8 mouse cellular contexts compared by ENCODE assay signal in genomic region chr4:141444451-141445327, GRCm38 (mm10). TPM values are rescaled to one million over a fixed set of nuclear protein-coding genes. Genes with fewer than 3 reads are reported as not detected.
DNase-seq lines count a peak whose midpoint lies in the region; ATAC-seq and TF ChIP-seq lines count a peak whose summit lies in the region.

Gene Zbtb17 (plus strand): TSS chr4:141444654.

- peak; percentile 80 for TF ChIP-seq POLR2A in heart, adult 2 months (IDR thresholded peaks at IDR 0.05; ENCODE audit: insufficient read depth, low read depth, low read length)
- TF ChIP-seq POLR2A in kidney, adult 2 months (IDR thresholded peaks at IDR 0.05; ENCODE audit: low read depth, low read length) = peak; percentile 58

- peak within 1 kb of the TSS; percentile 83 for H3K27ac ChIP-seq in embryonic facial prominence, embryonic 13.5 days
- H3K27ac ChIP-seq in heart, adult 2 months = peak within 1 kb of the TSS; percentile 92
- peak within 1 kb of the TSS; percentile 69; the same call in 1 of the 2 replicates for H3K27ac ChIP-seq in kidney, adult 2 months (ENCODE audit: insufficient read depth, low read depth, low read length)
- H3K27ac ChIP-seq in limb, embryonic 13.5 days = peak within 1 kb of the TSS; percentile 69; the same call in 1 of the 2 replicates
- peak within 1 kb of the TSS; percentile 87 for H3K27ac ChIP-seq in midbrain, embryonic 15.5 days

- H3K4me3 ChIP-seq in embryonic facial prominence, embryonic 13.5 days = peak within 1 kb of the TSS; percentile 98
- peak within 1 kb of the TSS; percentile 58 for H3K4me3 ChIP-seq in heart, adult 2 months
- H3K4me3 ChIP-seq in kidney, adult 2 months (ENCODE audit: insufficient read depth, low read depth, low read length) = peak within 1 kb of the TSS; percentile 88
- peak within 1 kb of the TSS; percentile 95 for H3K4me3 ChIP-seq in limb, embryonic 13.5 days
- peak within 1 kb of the TSS; percentile 96 for H3K4me3 ChIP-seq in midbrain, embryonic 15.5 days

- ATAC-seq in embryonic facial prominence, embryonic 13.5 days (ENCODE audit: insufficient number of reproducible peaks, insufficient read depth, low FRiP score, low TSS enrichment, low read depth) = peak; percentile 76; the same call in 1 of the 2 replicates
- ATAC-seq in limb, embryonic 13.5 days (ENCODE audit: low FRiP score, low read depth) = peak; percentile 87
- peak; percentile 95 for ATAC-seq in midbrain, embryonic 15.5 days (replicated peaks)

- no peak for TF ChIP-seq CTCF in heart, adult 2 months (IDR thresholded peaks at IDR 0.05)
- no peak for TF ChIP-seq CTCF in kidney, adult 2 months (conservative IDR thresholded peaks at IDR 0.05; ENCODE audit: insufficient read depth, insufficient read length, low read depth, low read length)

- no peaks in the 10 kb centered on the region for H3K27me3 ChIP-seq in embryonic facial prominence, embryonic 13.5 days
- no peaks in the 10 kb centered on the region for H3K27me3 ChIP-seq in heart, adult 2 months (ENCODE audit: control insufficient read depth, insufficient read depth, low read length)
- no peaks in the 10 kb centered on the region for H3K27me3 ChIP-seq in kidney, adult 2 months (replicated peaks; ENCODE audit: control insufficient read depth, insufficient read depth, low read length)
- H3K27me3 ChIP-seq in limb, embryonic 13.5 days = no peaks in the 10 kb centered on the region
- no peaks in the 10 kb centered on the region for H3K27me3 ChIP-seq in midbrain, embryonic 15.5 days (replicated peaks)

- WGBS in embryonic facial prominence, embryonic 13.5 days = under 1% methylated on average over 90 of the region's 102 CpGs
- under 1% methylated on average over 94 of the region's 102 CpGs for WGBS in heart, adult 2 months
- under 1% methylated on average over 83 of the region's 102 CpGs for WGBS in kidney, adult 2 months
- under 1% methylated on average over 85 of the region's 102 CpGs for WGBS in limb, embryonic 13.5 days
- under 1% methylated on average over 71 of the region's 102 CpGs for WGBS in midbrain, embryonic 15.5 days

- no peak for TF ChIP-seq EP300 in heart, adult 2 months (IDR thresholded peaks at IDR 0.05; ENCODE audit: insufficient read depth, low read depth, low read length)

- H3K36me3 ChIP-seq in embryonic facial prominence, embryonic 13.5 days = peaks cover 33% of the 10 kb centered on the region
- no peaks in the 10 kb centered on the region for H3K36me3 ChIP-seq in heart, adult 2 months (ENCODE audit: control insufficient read depth, insufficient read depth, low read length)
- no peaks in the 10 kb centered on the region for H3K36me3 ChIP-seq in kidney, adult 2 months (ENCODE audit: control insufficient read depth, insufficient read depth, low read length)
- peaks cover 35% of the 10 kb centered on the region for H3K36me3 ChIP-seq in limb, embryonic 13.5 days
- peaks cover 17% of the 10 kb centered on the region; the same call in 1 of the 2 replicates for H3K36me3 ChIP-seq in midbrain, embryonic 15.5 days (replicated peaks)

- peaks cover 1% of the 10 kb centered on the region; the same call in 1 of the 2 replicates for H3K79me2 ChIP-seq in heart, adult 2 months (replicated peaks; ENCODE audit: control insufficient read depth, insufficient read depth, low read length)

- H3K4me1 ChIP-seq in embryonic facial prominence, embryonic 13.5 days = peaks cover 18% of the 10 kb centered on the region
- H3K4me1 ChIP-seq in heart, adult 2 months (ENCODE audit: control insufficient read depth, insufficient read depth, low read length) = peaks cover 8% of the 10 kb centered on the region
- peaks cover 12% of the 10 kb centered on the region; the same call in 1 of the 2 replicates for H3K4me1 ChIP-seq in kidney, adult 2 months (ENCODE audit: control insufficient read depth, insufficient read depth, low read length)
- H3K4me1 ChIP-seq in limb, embryonic 13.5 days = peaks cover 18% of the 10 kb centered on the region
- peaks cover 23% of the 10 kb centered on the region for H3K4me1 ChIP-seq in midbrain, embryonic 15.5 days

- DNase-seq in 416B (ENCODE audit: low read depth) = peak; percentile 87
- peak; percentile 78 to 82 for DNase-seq in adrenal gland, postnatal 4 days (ENCODE audit: low spot score in 2 of 2)
- DNase-seq in heart, adult 2 months = peak; percentile 92 to 95
- DNase-seq in kidney, adult 2 months = peak; percentile 93
- DNase-seq in spleen, adult 18-20 months = peak; percentile 80 to 89

- intact Hi-C loops in heart, adult 2 months (cut with DNase I) = no loop called here

- H3K9ac ChIP-seq in embryonic facial prominence, embryonic 13.5 days = peak within 1 kb of the TSS; percentile 95
- H3K9ac ChIP-seq in heart, adult 2 months (ENCODE audit: low read depth, low read length) = peak within 1 kb of the TSS; percentile 98
- peak within 1 kb of the TSS; percentile 95 for H3K9ac ChIP-seq in limb, embryonic 13.5 days
- H3K9ac ChIP-seq in midbrain, embryonic 15.5 days = peak within 1 kb of the TSS; percentile 98

- no peaks in the 10 kb centered on the region for H3K9me3 ChIP-seq in embryonic facial prominence, embryonic 13.5 days
- no peaks in the 10 kb centered on the region for H3K9me3 ChIP-seq in limb, embryonic 13.5 days
- H3K9me3 ChIP-seq in midbrain, embryonic 15.5 days = no peaks in the 10 kb centered on the region

- peak within 1 kb of the TSS; percentile 90 for H3K4me2 ChIP-seq in embryonic facial prominence, embryonic 13.5 days
- H3K4me2 ChIP-seq in limb, embryonic 13.5 days (replicated peaks) = peak within 1 kb of the TSS; percentile 81
- peak within 1 kb of the TSS; percentile 90 for H3K4me2 ChIP-seq in midbrain, embryonic 15.5 days

RNA-seq across cellular contexts. Expression of gene Zbtb17, which starts in this region (rescaled TPM):
- total RNA-seq in adrenal gland, postnatal 4 days (2021) = 10 to 100 TPM; 21.6 to 24.9 TPM
- 43.4 and 43.8 TPM in 2 replicates for polyA plus RNA-seq in embryonic facial prominence, embryonic 13.5 days (2015; fragmentation: Nextera tagmentation; extraction: Ambion mirVana)
- total RNA-seq in heart, adult 2 months (2021) = 10 to 100 TPM; 22.9 to 26.4 TPM
- 23.3 and 29.9 TPM in 2 replicates for polyA plus RNA-seq in heart, adult 2 months (2012; rRNA removed)
- polyA plus RNA-seq in kidney, adult 2 months (2012; rRNA removed) = 23.4 and 28.9 TPM in 2 replicates
- 48.6 and 48.7 TPM in 2 replicates for polyA plus RNA-seq in limb, embryonic 13.5 days (2015; fragmentation: Nextera tagmentation; extraction: Ambion mirVana)
- 49.4 and 49.7 TPM in 2 replicates for polyA plus RNA-seq in midbrain, embryonic 15.5 days (2015; fragmentation: Nextera tagmentation; extraction: Ambion mirVana)

Comparison
In these comparisons a context has a peak if more than half of its experiments do, and no peak if none do; other contexts are left out.
1. Peak in every context shown above with its lines: DNase-seq, ATAC-seq, H3K4me3 ChIP-seq and H3K27ac ChIP-seq.